Mouse (Mus musculus) midbrain, embryonic 11.5 days (tissue): ENCODE measurements around the gene Olfr1336. TPM values are rescaled to one million over a fixed set of nuclear protein-coding genes. Genes with fewer than 3 reads are reported as not detected.
A peak's percentile ranks its signal among the peaks of the same experiment; 100 is the strongest.

Experiments
- ATAC-seq: fragments of 200-750 bp; cut with Nextera tagmentation; 2 replicates; pipeline ENCODE4 v1.8.0; 2017; ENCODE audit warnings: moderate TSS enrichment, moderate library complexity; ENCODE audit not compliant: low FRiP score
- DNase-seq: peaks from one replicate; pipeline ENCODE4 v3.0.0; 2015; ENCODE audit warnings: low spot score; ENCODE audit errors: missing footprints
- H3K27ac ChIP-seq: fragments of 300-500 bp; sonication (generic); 2 replicates; pipeline ENCODE4 v1.5.1; 2014; ENCODE audit warnings: low read depth, low read length
- H3K27me3 ChIP-seq: fragments of 300-500 bp; sonication (generic); 2 replicates; pipeline ENCODE4 v1.6.1; 2014; ENCODE audit warnings: mild to moderate bottlenecking, low read length, moderate library complexity, mixed read lengths; ENCODE audit not compliant: control insufficient read depth, insufficient read depth
- H3K36me3 ChIP-seq: fragments of 300-500 bp; sonication (generic); 2 replicates; pipeline ENCODE4 v1.6.1; 2014; ENCODE audit warnings: mild to moderate bottlenecking, low read length, moderate library complexity, mixed read lengths; ENCODE audit not compliant: control insufficient read depth, insufficient read depth
- H3K4me1 ChIP-seq: fragments of 300-500 bp; sonication (generic); 2 replicates; pipeline ENCODE4 v1.6.1; 2014; ENCODE audit warnings: low read length; ENCODE audit not compliant: control insufficient read depth, insufficient read depth
- H3K4me2 ChIP-seq: fragments of 300-500 bp; sonication (generic); 2 replicates; pipeline ENCODE4 v1.6.1; 2014; ENCODE audit warnings: mild to moderate bottlenecking, moderate library complexity
- H3K4me3 ChIP-seq: fragments of 300-500 bp; sonication (generic); 2 replicates; pipeline ENCODE4 v1.5.1; 2014; ENCODE audit warnings: low read depth, low read length
- H3K9ac ChIP-seq: fragments of 300-500 bp; sonication (generic); 2 replicates; pipeline ENCODE4 v1.6.1; 2014; ENCODE audit warnings: low read length
- H3K9me3 ChIP-seq: fragments of 300-500 bp; sonication (generic); 2 replicates; pipeline ENCODE4 v1.6.1; 2016; ENCODE audit warnings: low read length; ENCODE audit not compliant: control insufficient read depth
- WGBS: fragments of 180-500 bp; shearing (Covaris S2); extraction: QIAGEN DNeasy Blood & Tissue Kit; methylation state at CpG from one replicate; pipeline ENCODE4 v1.1.7; 2014; 5-methylcytosine and 5-hydroxymethylcytosine counted together
- polyA plus RNA-seq: library from polyadenylated mRNA; unstranded; fragments of >200 nt; fragmentation: Nextera tagmentation; extraction: Ambion mirVana; gene quantifications from 2 replicates; pipeline ENCODE4 v1.2.1, GENCODE M21; 2014

Gene Olfr1336
- polyA plus RNA-seq = not detected in 2 replicates

DNA sequence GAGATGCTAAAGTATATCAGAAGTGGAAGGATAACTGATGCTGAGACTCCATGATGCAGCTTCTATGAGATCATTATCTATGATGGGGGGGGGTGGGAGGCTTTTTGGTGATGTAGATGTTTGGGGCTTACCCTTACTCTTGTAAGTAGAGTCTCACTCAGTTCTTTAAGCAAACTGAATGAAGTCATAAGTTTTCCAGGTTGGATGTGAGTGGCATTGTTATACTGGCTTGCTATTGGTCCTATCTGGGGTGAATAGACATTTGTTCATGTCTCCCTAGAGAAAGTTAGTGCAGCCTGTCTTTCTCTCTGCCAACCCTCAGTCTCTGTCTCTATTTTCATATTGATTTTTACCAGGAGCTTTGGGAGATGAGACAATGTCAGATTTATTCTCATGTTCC, at the start of gene Olfr1336:
TSS of gene Olfr1336 (plus strand) at position 301 of the 400 bp plus-strand sequence.
- Histone ChIP-seq H3K36me3 (no peaks in the 10 kb centered on the region), H3K27me3 (no peaks in the 10 kb centered on the region), H3K4me3 (no peak within 1 kb of the TSS), H3K9me3 (no peaks in the 10 kb centered on the region; the same call in 1 of the 2 replicates), H3K27ac (no peak within 1 kb of the TSS), H3K4me2 (no peak within 1 kb of the TSS), H3K4me1 (no peaks in the 10 kb centered on the region), H3K9ac (no peak within 1 kb of the TSS)
- DNase-seq (no peak), ATAC-seq (no peak)

DNA sequence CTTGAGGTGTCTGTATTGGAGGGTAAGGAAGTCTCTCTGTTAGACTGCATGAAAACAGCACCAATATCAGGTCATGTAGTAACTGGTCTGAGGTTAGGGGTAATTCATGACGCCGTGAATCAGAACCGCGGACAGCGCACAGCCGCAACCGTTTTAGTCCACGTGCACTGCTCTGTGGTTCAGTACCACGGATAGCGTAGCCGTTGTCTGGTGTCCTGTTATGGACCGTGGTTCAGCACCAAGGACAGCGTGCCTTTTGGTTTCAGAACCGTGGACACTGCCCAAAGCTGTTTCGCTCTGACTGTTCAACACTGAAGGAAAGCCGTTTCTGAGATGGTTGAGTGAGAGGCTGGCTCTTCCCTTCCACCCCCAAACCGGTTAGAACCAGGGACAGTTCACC, 45.9 kb upstream of the Olfr1336 start, which contains the start of gene Gm20715:
TSS of gene Gm20715 (plus strand) at position 235 of the 400 bp plus-strand sequence.
- Histone ChIP-seq H3K27ac (no peak within 1 kb of the TSS), H3K4me3 (no peak within 1 kb of the TSS), H3K36me3 (no peaks in the 10 kb centered on the region), H3K4me2 (no peak within 1 kb of the TSS), H3K9ac (no peak within 1 kb of the TSS), H3K4me1 (no peaks in the 10 kb centered on the region), H3K27me3 (no peaks in the 10 kb centered on the region), H3K9me3 (no peaks in the 10 kb centered on the region; the same call in 1 of the 2 replicates)
- WGBS = under 1% methylated on average over 17 of the region's 17 CpGs
- ATAC-seq (peak; percentile 89), DNase-seq (peak; percentile 96)

DNA sequence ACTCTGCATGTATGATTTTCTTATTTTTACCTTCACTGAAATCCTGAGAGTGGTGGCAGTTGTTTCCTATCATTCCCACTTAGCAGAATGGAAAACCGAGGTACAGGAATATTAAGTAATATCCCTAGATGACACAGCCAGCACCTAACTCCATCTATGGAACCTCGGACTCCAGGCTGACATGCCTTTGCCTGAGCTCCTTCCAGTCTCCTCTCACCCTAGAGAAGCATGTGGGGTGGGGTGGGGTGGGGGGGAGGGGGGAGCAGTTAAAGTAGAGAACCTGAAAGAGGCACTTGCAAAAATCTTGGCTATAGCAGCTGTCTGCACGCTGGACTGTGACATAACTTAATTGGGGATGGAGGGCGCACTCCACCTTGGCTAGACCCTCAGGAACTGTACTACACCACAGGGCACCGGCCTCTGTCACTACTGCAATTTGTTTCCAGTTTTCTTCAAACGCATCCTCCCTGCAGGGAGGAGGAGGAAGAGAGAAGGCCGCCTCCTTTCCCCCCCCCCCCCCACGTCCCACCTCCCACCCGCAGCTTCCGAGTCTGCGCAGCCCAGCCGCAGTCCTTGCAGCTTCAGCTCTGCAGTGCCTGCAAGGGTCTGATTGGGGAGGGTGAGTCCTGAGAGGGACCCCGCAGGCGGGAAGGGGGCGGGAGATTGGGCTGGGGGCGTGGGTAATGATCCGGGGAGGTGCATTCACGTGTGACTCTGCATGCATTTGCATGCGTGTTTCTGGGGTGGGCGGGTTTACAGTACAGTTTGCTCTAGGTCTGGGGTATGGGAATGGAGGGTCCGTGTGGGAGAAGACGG, 41.1 kb upstream of the Olfr1336 start:
- WGBS = 9% methylated on average over 22 of the region's 22 CpGs
- Histone ChIP-seq H3K9me3 (no peaks in the 10 kb centered on the region; the same call in 1 of the 2 replicates), H3K36me3 (no peaks in the 10 kb centered on the region), H3K9ac (no peak overlapping the region), H3K4me2 (peak overlapping the region; percentile 27), H3K4me3 (no peak overlapping the region), H3K4me1 (no peaks in the 10 kb centered on the region), H3K27ac (no peak overlapping the region), H3K27me3 (no peaks in the 10 kb centered on the region)
- ATAC-seq (peak; percentile 72; the same call in 1 of the 2 replicates), DNase-seq (no peak)

DNA sequence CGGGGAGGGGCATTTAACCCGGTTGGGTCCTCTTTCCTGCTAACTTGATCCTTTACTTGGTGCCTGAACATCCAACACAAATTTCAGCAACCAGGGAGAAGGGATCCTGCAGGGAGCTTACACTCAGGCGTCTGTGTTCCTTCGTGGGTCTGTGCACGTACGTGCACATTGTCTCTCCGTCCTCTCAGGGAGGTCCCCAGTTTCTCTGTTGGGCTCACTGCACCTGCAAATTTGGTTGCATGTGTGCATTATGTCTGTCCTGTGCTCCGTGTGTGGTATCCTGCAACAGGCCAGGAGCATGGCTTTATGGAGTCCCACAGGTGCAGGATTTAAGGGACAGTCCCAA, 40.6 kb upstream of the Olfr1336 start:
- DNase-seq (no peak), ATAC-seq (0 out of 2 replicates have a peak, but pooled peaks have one; percentile 45)
- Histone ChIP-seq H3K4me1 (no peaks in the 10 kb centered on the region), H3K9me3 (no peaks in the 10 kb centered on the region; the same call in 1 of the 2 replicates), H3K4me2 (no peak overlapping the region), H3K9ac (no peak overlapping the region), H3K27me3 (no peaks in the 10 kb centered on the region), H3K27ac (no peak overlapping the region), H3K36me3 (no peaks in the 10 kb centered on the region), H3K4me3 (no peak overlapping the region)
- WGBS = 15% methylated on average over 8 of the region's 8 CpGs

DNA sequence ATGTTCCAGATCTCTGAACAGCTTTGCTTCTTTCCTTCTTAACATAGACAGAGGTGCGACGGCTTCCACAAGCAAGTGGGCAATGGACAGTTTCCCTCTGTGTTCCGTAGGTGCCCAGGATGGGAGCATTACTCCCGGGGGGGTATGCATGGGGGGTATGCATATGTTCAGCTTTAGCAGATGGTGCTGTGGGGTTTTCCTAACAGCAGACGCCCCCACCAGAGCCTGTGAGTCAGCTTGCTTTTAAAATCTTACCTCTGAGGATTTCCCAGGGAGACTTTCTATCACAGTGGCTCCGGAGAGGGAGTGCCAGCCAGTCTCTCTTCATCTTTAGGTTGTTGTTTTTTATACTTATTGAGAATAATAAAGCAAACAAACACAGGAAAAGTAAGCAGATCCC, 36.1 kb upstream of the Olfr1336 start:
- Histone ChIP-seq H3K27me3 (no peaks in the 10 kb centered on the region), H3K9me3 (no peaks in the 10 kb centered on the region; the same call in 1 of the 2 replicates), H3K36me3 (no peaks in the 10 kb centered on the region), H3K4me1 (no peaks in the 10 kb centered on the region), H3K4me3 (no peak overlapping the region), H3K27ac (no peak overlapping the region), H3K4me2 (no peak overlapping the region), H3K9ac (no peak overlapping the region)
- WGBS = 81% methylated on average over 6 of the region's 6 CpGs
- ATAC-seq = no peak
- DNase-seq = no peak

DNA sequence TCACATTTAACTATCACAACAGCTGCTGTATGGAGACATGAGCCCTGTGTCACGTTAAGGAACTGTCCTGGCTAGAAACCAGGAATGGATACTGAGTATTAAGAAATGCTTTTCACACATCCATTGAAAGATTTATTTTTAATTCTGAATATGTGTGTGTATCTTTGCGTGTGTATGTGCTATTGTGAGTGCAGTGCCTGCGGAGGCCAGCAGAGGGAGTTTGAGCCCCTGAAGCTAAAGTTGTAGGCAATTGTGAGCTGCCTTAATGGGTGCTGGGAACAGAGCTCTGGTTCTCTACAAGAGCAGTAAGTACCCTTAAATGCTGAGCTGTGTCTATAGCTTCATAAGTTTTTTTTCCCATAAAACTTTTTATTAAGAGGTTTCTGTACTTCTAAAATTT, 26.6 kb upstream of the Olfr1336 start:
- Histone ChIP-seq H3K4me2 (no peak overlapping the region), H3K4me1 (peaks cover 1% of the 10 kb centered on the region; the same call in 1 of the 2 replicates), H3K9ac (no peak overlapping the region), H3K27me3 (no peaks in the 10 kb centered on the region), H3K4me3 (no peak overlapping the region), H3K9me3 (peaks cover 5% of the 10 kb centered on the region; the same call in 1 of the 2 replicates), H3K27ac (no peak overlapping the region), H3K36me3 (no peaks in the 10 kb centered on the region)
- DNase-seq (no peak), ATAC-seq (no peak)
- 88% methylated on average over 3 of the region's 3 CpGs for WGBS

DNA sequence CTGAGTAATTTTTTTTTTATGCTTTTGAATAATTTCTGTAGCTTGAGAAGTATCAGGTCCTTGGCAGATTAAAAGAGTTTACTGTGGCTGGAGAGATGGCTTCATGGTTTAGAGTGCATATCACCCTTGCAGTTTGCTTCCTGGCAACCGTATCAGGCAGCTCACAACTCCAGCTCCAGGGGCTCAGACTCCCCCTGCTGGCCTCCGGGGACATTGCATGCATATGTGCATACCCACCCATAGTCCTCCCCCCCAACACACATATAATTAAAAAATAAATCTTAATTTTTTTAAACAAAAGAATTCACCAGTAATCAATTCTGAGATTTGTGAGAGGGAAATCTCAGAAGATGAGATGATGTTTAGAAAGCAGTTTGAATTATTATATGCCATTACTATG, 25.6 kb upstream of the Olfr1336 start:
- WGBS = 58% methylated on average over 2 of the region's 2 CpGs
- DNase-seq (peak; percentile 87), ATAC-seq (no peak)
- H3K4me2 ChIP-seq = no peak overlapping the region
- no peaks in the 10 kb centered on the region for H3K27me3 ChIP-seq
- H3K27ac ChIP-seq = no peak overlapping the region
- H3K4me1 ChIP-seq = peaks cover 5% of the 10 kb centered on the region; the same call in 1 of the 2 replicates
- H3K36me3 ChIP-seq = no peaks in the 10 kb centered on the region
- H3K9ac ChIP-seq = no peak overlapping the region
- no peak overlapping the region for H3K4me3 ChIP-seq
- peaks cover 5% of the 10 kb centered on the region; the same call in 1 of the 2 replicates for H3K9me3 ChIP-seq

DNA sequence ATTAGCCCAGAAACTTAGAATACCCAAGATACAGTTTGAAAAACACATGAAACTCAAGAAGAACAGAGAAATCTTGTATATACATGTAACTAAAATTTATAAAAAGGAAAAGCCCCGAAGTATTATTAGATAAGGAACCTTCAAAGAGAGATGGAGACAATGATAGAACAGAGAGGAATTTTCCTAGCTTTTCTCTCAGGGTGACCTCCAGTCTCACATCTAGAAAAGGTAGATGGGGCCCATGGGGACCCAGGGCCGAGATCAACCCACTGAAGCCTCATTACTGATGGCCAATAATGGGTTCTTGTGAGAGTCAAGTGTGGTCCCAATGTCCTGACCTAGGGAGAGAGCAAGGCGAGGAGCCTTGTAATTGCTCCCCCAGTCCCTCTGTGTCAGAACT, 17.6 kb upstream of the Olfr1336 start, which contains the start of gene Olfr1344:
TSS of gene Olfr1344 (plus strand) at position 301 of the 400 bp plus-strand sequence.
- Histone ChIP-seq H3K27me3 (no peaks in the 10 kb centered on the region), H3K36me3 (no peaks in the 10 kb centered on the region), H3K9me3 (no peaks in the 10 kb centered on the region), H3K4me2 (no peak within 1 kb of the TSS), H3K4me3 (no peak within 1 kb of the TSS), H3K9ac (no peak within 1 kb of the TSS), H3K27ac (no peak within 1 kb of the TSS), H3K4me1 (peaks cover 8% of the 10 kb centered on the region; the same call in 1 of the 2 replicates)
- 86% methylated on average over 3 of the region's 3 CpGs for WGBS
- no peak for DNase-seq
- no peak for ATAC-seq

DNA sequence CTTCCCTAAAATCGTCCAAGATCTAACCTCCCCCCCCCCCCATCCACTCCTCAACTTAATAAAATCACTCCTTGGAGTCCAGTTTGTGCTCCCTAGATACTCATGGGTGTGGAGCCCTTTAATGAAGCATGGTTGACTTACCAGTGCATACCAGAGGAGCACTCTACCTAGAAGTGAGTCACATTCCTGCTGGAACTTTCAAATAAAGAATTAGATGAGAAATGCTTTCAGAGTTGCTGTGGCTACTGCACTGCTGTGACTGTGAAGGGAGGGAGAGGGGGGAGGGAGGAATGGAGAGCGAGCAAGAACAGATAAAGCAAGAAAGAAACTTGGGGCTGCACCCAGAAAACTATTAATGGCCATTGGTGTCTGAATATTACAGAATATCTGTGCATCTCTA, 14.8 kb upstream of the Olfr1336 start:
- H3K27ac ChIP-seq = no peak overlapping the region
- no peaks in the 10 kb centered on the region for H3K36me3 ChIP-seq
- ATAC-seq (no peak), DNase-seq (no peak)
- 53% methylated on average over 2 of the region's 2 CpGs for WGBS
- no peak overlapping the region for H3K9ac ChIP-seq
- no peak overlapping the region for H3K4me2 ChIP-seq
- no peak overlapping the region for H3K4me3 ChIP-seq
- H3K27me3 ChIP-seq = no peaks in the 10 kb centered on the region
- no peaks in the 10 kb centered on the region for H3K4me1 ChIP-seq
- no peaks in the 10 kb centered on the region for H3K9me3 ChIP-seq
